Mouse (Mus musculus): ENCODE data around the gene Olfr761.
"Not testable (repeated sequence)": the region's sequence is repeated elsewhere in the genome, so short reads cannot be mapped to it uniquely, and the experiment has no call there.

Olfr761 gene

GRCm38 (mm10) chr17:37952979-37953378, at the start of gene Olfr761:
Gene Olfr761, minus strand, starts transcription at chr17:37953079.
- DNase-seq (ENCODE audit: low spot score): no peak

GRCm38 (mm10) chr17:37995635-37996307, 42.9 kb upstream of the Olfr761 start:
- no peak for DNase-seq (ENCODE audit: low spot score)

GRCm38 (mm10) chr17:37990453-37990961, 37.6 kb upstream of the Olfr761 start:
- DNase-seq (ENCODE audit: low spot score): no peak

- DNase-seq (ENCODE audit: low spot score): no peak
These were observed 20.7 kb upstream of the Olfr761 start for GRCm38 (mm10) chr17:37973591-37973990.

- DNase-seq (ENCODE audit: low spot score): no peak
These were observed 32.6 kb downstream of the Olfr761 start, which contains the start of gene Olfr128 for GRCm38 (mm10) chr17:37920248-37920647. Gene Olfr128, plus strand, starts transcription at chr17:37920548.

- DNase-seq (ENCODE audit: low spot score): not testable (repeated sequence)
These were observed 46.1 kb downstream of the Olfr761 start for GRCm38 (mm10) chr17:37906821-37907220.

Measured in layer of hippocampus, adult 9-10 months (tissue).